Mouse (Mus musculus): ENCODE results near the gene Vmn1r215. TPM values are rescaled to one million over a fixed set of nuclear protein-coding genes. Genes with fewer than 3 reads are reported as not detected.
"Not testable (repeated sequence)": the region's sequence is repeated elsewhere in the genome, so short reads cannot be mapped to it uniquely, and the experiment has no call there.

The Vmn1r215 gene
- not detected in 2 replicates for polyA plus RNA-seq (2014; fragmentation: Nextera tagmentation; extraction: Ambion mirVana)

DNA sequence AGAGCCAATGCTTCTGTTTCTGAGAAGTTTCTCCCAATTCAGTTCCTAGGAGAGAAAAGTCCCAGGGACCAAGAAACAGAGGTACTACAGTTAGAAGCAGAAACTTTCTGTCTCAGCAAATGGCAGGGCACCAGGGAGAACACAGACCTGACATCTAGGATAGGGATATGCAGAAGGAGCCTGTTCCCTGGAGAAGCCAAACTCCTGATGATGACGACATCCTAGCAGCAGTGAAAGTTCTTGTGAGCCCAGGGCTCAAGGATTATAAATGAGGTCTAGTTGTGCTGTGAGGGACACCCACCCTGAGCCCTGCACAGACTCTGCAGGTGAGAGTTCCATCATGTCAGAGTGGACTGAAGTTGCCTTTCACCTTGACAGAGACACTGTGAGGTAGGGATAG is at the start of gene Vmn1r215:
Gene Vmn1r215, plus strand, starts transcription at position 301 of the 400 bp plus-strand sequence.
- 79% methylated on average over 1 of the region's 1 CpGs for WGBS

DNA sequence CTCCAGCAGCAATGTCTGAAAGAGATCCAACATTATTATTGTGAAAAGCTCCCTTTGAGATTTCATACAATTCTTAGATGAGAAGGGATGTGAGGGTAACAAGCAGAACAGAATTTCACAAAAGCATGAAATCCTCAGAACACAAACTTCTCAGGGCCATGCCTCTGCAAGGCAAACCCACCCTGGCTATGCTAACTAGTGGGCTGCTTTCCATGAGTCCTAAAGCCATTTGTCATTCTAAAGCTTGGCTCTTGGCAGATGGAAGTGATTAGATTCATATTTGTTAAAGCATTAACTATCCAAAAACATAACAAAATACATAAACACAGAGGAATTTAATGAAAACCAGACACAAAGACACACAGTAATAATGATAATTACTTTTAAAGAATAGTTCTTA is 49.7 kb upstream of the Vmn1r215 start:
- no peak for DNase-seq (ENCODE audit: low spot score)
- no peaks in the 10 kb centered on the region for H3K36me3 ChIP-seq (ENCODE audit: control insufficient read depth, insufficient read depth, low read length)
- H3K4me1 ChIP-seq (ENCODE audit: control insufficient read depth, insufficient read depth, low read length) = no peaks in the 10 kb centered on the region
- no peaks in the 10 kb centered on the region for H3K27me3 ChIP-seq (replicated peaks; ENCODE audit: control insufficient read depth, insufficient read depth, low read length)
- H3K9me3 ChIP-seq (replicated peaks; ENCODE audit: control insufficient read depth, low read length) = no peaks in the 10 kb centered on the region
- H3K9ac ChIP-seq (ENCODE audit: low read length) = no peak overlapping the region
- H3K4me3 ChIP-seq (ENCODE audit: low read depth, low read length) = no peak overlapping the region
- no peak for ATAC-seq
- no peak overlapping the region for H3K27ac ChIP-seq (ENCODE audit: low read depth, low read length)
- no peak overlapping the region for H3K4me2 ChIP-seq (ENCODE audit: low read length)

More for the DNA sequence above, at the start of gene Vmn1r215:
- DNase-seq (ENCODE audit: low spot score) = no peak
- Histone ChIP-seq H3K9ac (ENCODE audit: low read length) (no peak within 1 kb of the TSS), H3K4me3 (ENCODE audit: low read depth, low read length) (no peak within 1 kb of the TSS), H3K4me1 (ENCODE audit: control insufficient read depth, insufficient read depth, low read length) (no peaks in the 10 kb centered on the region), H3K4me2 (ENCODE audit: low read length) (no peak within 1 kb of the TSS), H3K9me3 (replicated peaks; ENCODE audit: control insufficient read depth, low read length) (no peaks in the 10 kb centered on the region), H3K27ac (ENCODE audit: low read depth, low read length) (no peak within 1 kb of the TSS), H3K27me3 (replicated peaks; ENCODE audit: control insufficient read depth, insufficient read depth, low read length) (no peaks in the 10 kb centered on the region), H3K36me3 (ENCODE audit: control insufficient read depth, insufficient read depth, low read length) (no peaks in the 10 kb centered on the region)
- ATAC-seq = no peak

DNA sequence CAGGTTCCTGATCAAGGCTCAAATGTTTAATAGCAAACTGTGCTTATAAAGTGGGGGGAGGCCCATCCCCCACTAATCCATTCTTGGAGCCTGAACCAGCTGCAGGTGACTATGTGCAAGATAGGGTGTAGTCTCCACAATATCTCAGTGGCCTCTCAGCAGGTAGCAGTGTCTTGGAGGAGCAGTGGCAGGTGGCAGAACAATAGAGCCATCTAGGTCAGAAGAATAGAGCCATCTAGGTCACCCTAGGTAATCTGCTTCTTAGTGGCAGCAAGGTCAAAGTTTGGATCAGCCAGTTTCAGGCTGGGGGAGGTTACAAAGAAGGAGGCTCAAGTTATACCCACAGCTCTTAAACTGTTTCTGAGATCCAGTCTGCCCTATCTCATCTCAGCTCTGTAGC is 43.0 kb upstream of the Vmn1r215 start:
- no peak overlapping the region for H3K9ac ChIP-seq (ENCODE audit: low read length)

DNA sequence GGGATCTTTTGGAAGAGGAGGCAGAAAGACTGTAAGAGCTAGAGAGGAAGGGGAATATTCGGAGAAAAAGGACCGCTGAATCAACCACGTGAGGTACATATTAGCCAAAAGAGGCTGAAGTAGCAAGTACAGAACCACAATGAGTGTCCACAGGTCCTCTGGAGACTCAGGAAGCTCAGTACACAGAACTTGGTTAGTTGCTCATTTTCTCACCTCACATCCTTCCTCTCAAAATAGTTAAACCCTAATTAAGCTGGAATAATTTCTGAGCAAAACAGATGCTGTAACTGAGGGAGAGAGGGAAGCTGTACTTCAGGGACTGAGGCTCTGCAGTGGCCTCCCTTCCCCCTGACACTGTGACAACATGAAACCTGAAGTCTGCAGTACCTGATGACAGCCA is 37.7 kb upstream of the Vmn1r215 start, which contains the start of gene Vmn1r214:
Gene Vmn1r214, plus strand, starts transcription at position 301 of the 400 bp plus-strand sequence.
- no peak within 1 kb of the TSS for H3K27ac ChIP-seq (ENCODE audit: low read depth, low read length)
- DNase-seq (ENCODE audit: low spot score) = no peak
- no peak within 1 kb of the TSS for H3K4me3 ChIP-seq (ENCODE audit: low read depth, low read length)
- WGBS = 97% methylated on average over 3 of the region's 3 CpGs
- H3K9me3 ChIP-seq (replicated peaks; ENCODE audit: control insufficient read depth, low read length) = no peaks in the 10 kb centered on the region
- no peaks in the 10 kb centered on the region for H3K27me3 ChIP-seq (replicated peaks; ENCODE audit: control insufficient read depth, insufficient read depth, low read length)
- H3K4me2 ChIP-seq (ENCODE audit: low read length) = no peak within 1 kb of the TSS
- no peak for ATAC-seq
- H3K9ac ChIP-seq (ENCODE audit: low read length) = no peak within 1 kb of the TSS
- H3K4me1 ChIP-seq (ENCODE audit: control insufficient read depth, insufficient read depth, low read length) = no peaks in the 10 kb centered on the region
- no peaks in the 10 kb centered on the region for H3K36me3 ChIP-seq (ENCODE audit: control insufficient read depth, insufficient read depth, low read length)

More for the DNA sequence above, 43.0 kb upstream of the Vmn1r215 start:
- H3K27ac ChIP-seq (ENCODE audit: low read depth, low read length) = no peak overlapping the region
- ATAC-seq = no peak
- H3K4me1 ChIP-seq (ENCODE audit: control insufficient read depth, insufficient read depth, low read length) = no peaks in the 10 kb centered on the region
- no peak overlapping the region for H3K4me2 ChIP-seq (ENCODE audit: low read length)
- H3K36me3 ChIP-seq (ENCODE audit: control insufficient read depth, insufficient read depth, low read length) = no peaks in the 10 kb centered on the region
- no peak overlapping the region for H3K4me3 ChIP-seq (ENCODE audit: low read depth, low read length)
- no peaks in the 10 kb centered on the region for H3K9me3 ChIP-seq (replicated peaks; ENCODE audit: control insufficient read depth, low read length)
- DNase-seq (ENCODE audit: low spot score) = no peak
- no peaks in the 10 kb centered on the region for H3K27me3 ChIP-seq (replicated peaks; ENCODE audit: control insufficient read depth, insufficient read depth, low read length)

DNA sequence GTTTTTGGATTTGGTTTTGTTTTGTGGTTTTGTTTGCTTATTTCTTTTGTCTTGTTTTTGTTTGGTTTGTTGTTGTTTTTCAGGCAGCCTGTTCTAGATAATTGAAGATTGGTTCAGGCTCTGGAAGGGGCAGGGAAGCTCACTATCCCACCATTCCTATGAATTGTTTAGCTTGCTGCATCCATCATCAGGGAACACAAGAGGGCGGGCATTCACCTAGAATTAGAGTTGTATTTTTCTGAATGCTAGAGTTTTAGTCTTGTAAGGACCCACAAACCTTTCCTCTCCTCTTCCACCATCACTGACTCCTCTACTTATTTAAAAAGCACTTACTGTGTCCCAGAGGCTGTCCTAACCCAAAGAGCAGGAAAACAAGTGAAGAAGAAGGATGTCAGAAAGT is 10.0 kb upstream of the Vmn1r215 start:
- H3K4me3 ChIP-seq (ENCODE audit: low read depth, low read length) = no peak overlapping the region
- no peak overlapping the region for H3K9ac ChIP-seq (ENCODE audit: low read length)
- ATAC-seq (no peak), DNase-seq (ENCODE audit: low spot score) (peak; percentile 4)
- no peaks in the 10 kb centered on the region for H3K4me1 ChIP-seq (ENCODE audit: control insufficient read depth, insufficient read depth, low read length)
- no peaks in the 10 kb centered on the region for H3K27me3 ChIP-seq (replicated peaks; ENCODE audit: control insufficient read depth, insufficient read depth, low read length)
- 53% methylated on average over 1 of the region's 1 CpGs for WGBS
- H3K9me3 ChIP-seq (replicated peaks; ENCODE audit: control insufficient read depth, low read length) = no peaks in the 10 kb centered on the region
- H3K4me2 ChIP-seq (ENCODE audit: low read length) = no peak overlapping the region
- H3K27ac ChIP-seq (ENCODE audit: low read depth, low read length) = no peak overlapping the region
- H3K36me3 ChIP-seq (ENCODE audit: control insufficient read depth, insufficient read depth, low read length) = no peaks in the 10 kb centered on the region

DNA sequence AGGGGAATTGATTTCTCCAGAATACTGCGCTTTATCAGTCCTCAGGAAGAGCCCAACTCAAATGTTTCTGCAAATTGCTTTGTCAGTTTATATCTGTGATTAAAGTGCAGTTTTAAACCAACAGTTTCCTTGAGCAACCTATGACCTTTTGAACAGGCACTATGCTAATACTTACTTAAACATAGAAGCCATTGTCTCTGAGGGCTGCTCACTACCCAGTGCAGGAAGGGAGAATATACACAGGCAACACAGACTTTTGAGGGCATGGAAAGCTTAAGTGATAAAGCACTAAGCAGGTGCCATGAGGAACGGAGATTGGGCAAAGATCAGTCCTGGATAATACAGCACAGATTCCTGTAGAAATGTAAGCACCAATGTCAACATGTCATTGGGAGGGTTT is 1.5 kb downstream of the Vmn1r215 start:
- DNase-seq (ENCODE audit: low spot score) = no peak
- H3K4me2 ChIP-seq (ENCODE audit: low read length) = no peak overlapping the region
- H3K4me3 ChIP-seq (ENCODE audit: low read depth, low read length) = no peak overlapping the region
- H3K4me1 ChIP-seq (ENCODE audit: control insufficient read depth, insufficient read depth, low read length) = no peaks in the 10 kb centered on the region
- H3K9ac ChIP-seq (ENCODE audit: low read length) = no peak overlapping the region
- no peaks in the 10 kb centered on the region for H3K36me3 ChIP-seq (ENCODE audit: control insufficient read depth, insufficient read depth, low read length)
- no peak overlapping the region for H3K27ac ChIP-seq (ENCODE audit: low read depth, low read length)
- no peak for ATAC-seq
- no peaks in the 10 kb centered on the region for H3K9me3 ChIP-seq (replicated peaks; ENCODE audit: control insufficient read depth, low read length)
- WGBS = 87% methylated on average over 2 of the region's 2 CpGs
- H3K27me3 ChIP-seq (replicated peaks; ENCODE audit: control insufficient read depth, insufficient read depth, low read length) = no peaks in the 10 kb centered on the region

DNA sequence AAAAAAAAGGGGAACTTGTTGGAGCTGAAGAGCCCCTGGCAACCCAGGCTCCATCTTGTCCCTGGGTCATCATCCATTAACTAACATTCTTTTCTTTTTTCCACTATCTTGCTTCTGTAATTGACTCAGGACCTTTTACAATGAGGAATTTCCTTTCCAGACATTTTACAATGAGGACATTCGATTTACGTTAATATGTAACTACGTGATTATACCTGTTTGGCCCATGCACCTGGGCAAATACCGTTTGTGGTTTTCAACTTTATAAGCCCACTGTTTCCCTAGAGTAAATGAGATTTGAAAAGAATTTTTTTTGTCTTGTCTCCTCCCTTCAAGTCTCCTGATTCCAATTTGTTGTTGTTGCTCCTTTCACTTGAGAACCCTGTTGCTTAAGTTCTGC is 26.6 kb downstream of the Vmn1r215 start:
- no peak overlapping the region for H3K4me3 ChIP-seq (ENCODE audit: low read depth, low read length)
- H3K27me3 ChIP-seq (replicated peaks; ENCODE audit: control insufficient read depth, insufficient read depth, low read length) = no peaks in the 10 kb centered on the region
- no peaks in the 10 kb centered on the region for H3K4me1 ChIP-seq (ENCODE audit: control insufficient read depth, insufficient read depth, low read length)
- H3K9ac ChIP-seq (ENCODE audit: low read length) = no peak overlapping the region
- no peaks in the 10 kb centered on the region for H3K36me3 ChIP-seq (ENCODE audit: control insufficient read depth, insufficient read depth, low read length)
- 98% methylated on average over 4 of the region's 4 CpGs for WGBS
- H3K27ac ChIP-seq (ENCODE audit: low read depth, low read length) = no peak overlapping the region
- no peak for DNase-seq (ENCODE audit: low spot score)
- H3K9me3 ChIP-seq (replicated peaks; ENCODE audit: control insufficient read depth, low read length) = no peaks in the 10 kb centered on the region
- no peak for ATAC-seq
- no peak overlapping the region for H3K4me2 ChIP-seq (ENCODE audit: low read length)

DNA sequence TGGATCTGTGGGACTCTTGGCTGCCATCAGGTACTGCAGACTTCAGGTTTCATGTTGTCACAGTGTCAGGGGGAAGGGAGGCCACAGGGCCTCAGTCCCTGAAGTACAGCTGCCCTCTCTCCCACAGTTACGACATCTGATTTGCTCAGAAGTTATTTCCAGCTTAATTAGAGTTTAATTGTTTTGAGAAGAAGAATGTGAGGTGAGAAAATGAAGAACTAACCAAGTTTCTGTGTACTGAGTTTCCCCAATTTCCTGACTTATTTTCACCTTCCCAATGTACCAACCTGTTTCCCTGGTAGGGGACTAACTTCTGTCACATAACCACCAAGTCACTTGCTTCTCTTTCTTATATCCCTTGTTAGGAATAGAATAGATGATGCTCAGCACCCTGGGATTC is 50.3 kb downstream of the Vmn1r215 start, which contains the start of gene Vmn1r217:
Gene Vmn1r217, minus strand, starts transcription at position 101 of the 400 bp plus-strand sequence.
- not testable (repeated sequence) for ATAC-seq; H3K4me1 ChIP-seq (ENCODE audit: control insufficient read depth, insufficient read depth, low read length); H3K9me3 ChIP-seq (replicated peaks; ENCODE audit: control insufficient read depth, low read length); DNase-seq (ENCODE audit: low spot score); H3K4me3 ChIP-seq (ENCODE audit: low read depth, low read length); H3K27ac ChIP-seq (ENCODE audit: low read depth, low read length); H3K27me3 ChIP-seq (replicated peaks; ENCODE audit: control insufficient read depth, insufficient read depth, low read length); H3K9ac ChIP-seq (ENCODE audit: low read length); H3K4me2 ChIP-seq (ENCODE audit: low read length); H3K36me3 ChIP-seq (ENCODE audit: control insufficient read depth, insufficient read depth, low read length)
- 84% methylated on average over 1 of the region's 1 CpGs for WGBS

DNA sequence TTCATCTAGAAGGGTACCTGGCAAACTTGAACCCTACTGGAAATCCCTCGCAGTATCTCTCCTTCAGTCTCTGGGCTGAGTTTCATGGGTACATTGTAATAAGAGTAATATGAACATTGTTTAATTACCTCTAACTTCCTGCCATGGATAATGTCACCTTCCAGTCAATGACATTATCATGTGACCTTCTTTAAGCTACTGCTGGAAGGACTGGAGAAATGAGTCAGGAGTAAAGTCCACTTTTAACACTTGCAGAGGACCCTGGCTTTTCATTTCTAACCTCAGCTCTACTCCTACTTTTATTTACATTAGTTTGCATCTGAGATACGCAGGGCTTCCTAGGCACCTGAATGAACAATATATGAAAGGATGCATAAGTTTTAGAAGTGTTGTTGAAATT is 52.8 kb downstream of the Vmn1r215 start:
- WGBS = 87% methylated on average over 2 of the region's 2 CpGs
- no peaks in the 10 kb centered on the region for H3K9me3 ChIP-seq (replicated peaks; ENCODE audit: control insufficient read depth, low read length)
- DNase-seq (ENCODE audit: low spot score) = no peak

More for the DNA sequence above, 52.8 kb downstream of the Vmn1r215 start:
- no peak overlapping the region for H3K27ac ChIP-seq (ENCODE audit: low read depth, low read length)
- H3K9ac ChIP-seq (ENCODE audit: low read length) = no peak overlapping the region
- H3K4me2 ChIP-seq (ENCODE audit: low read length) = no peak overlapping the region
- ATAC-seq = no peak
- H3K4me3 ChIP-seq (ENCODE audit: low read depth, low read length) = no peak overlapping the region
- no peaks in the 10 kb centered on the region for H3K27me3 ChIP-seq (replicated peaks; ENCODE audit: control insufficient read depth, insufficient read depth, low read length)
- H3K36me3 ChIP-seq (ENCODE audit: control insufficient read depth, insufficient read depth, low read length) = no peaks in the 10 kb centered on the region
- H3K4me1 ChIP-seq (ENCODE audit: control insufficient read depth, insufficient read depth, low read length) = no peaks in the 10 kb centered on the region

Measured in forebrain, embryonic 14.5 days (tissue).